Mouse (Mus musculus): ENCODE data around the gene Wdr1. TPM values are rescaled to one million over a fixed set of nuclear protein-coding genes. Genes with fewer than 3 reads are reported as not detected.

The Wdr1 gene
- polyA plus RNA-seq, 1 experiment from 2014 or later = 149 TPM

- H3K27me3 ChIP-seq (replicated peaks) = no peaks in the 10 kb centered on the region
- H3K4me3 ChIP-seq = no peak overlapping the region
- no peaks in the 10 kb centered on the region for H3K9me3 ChIP-seq
- 90% methylated on average over 4 of the region's 4 CpGs for WGBS
- H3K4me1 ChIP-seq = no peaks in the 10 kb centered on the region
- peaks cover 99% of the 10 kb centered on the region for H3K36me3 ChIP-seq
- ATAC-seq (ENCODE audit: low FRiP score, low read depth) = no peak
- H3K27ac ChIP-seq = no peak overlapping the region
- no peak overlapping the region for H3K4me2 ChIP-seq (replicated peaks)
- no peak overlapping the region for H3K9ac ChIP-seq
Observed at GRCm38 (mm10) chr5:38543496-38544217, 19.4 kb downstream of the Wdr1 start.

DNA sequence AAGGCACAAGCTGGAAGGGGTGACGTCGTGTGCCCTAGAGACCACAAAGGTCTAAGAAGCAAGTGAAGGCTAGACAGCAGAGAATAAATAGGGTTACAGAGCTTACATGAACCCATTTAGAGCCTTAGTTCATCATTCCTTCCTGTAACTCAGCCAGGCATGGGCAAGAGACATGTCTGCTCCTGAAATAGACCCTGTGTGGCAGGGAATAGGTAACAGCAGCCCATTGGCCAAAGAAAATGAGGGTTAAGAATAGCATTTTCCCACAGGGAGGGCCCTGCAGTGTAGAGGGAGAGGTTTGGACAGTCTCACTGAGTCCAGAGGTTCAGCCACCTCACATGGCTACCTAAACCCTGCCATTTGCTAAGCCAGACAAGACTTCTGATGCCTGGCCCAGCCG, 21.3 kb downstream of the Wdr1 start:
- H3K4me1 ChIP-seq = no peaks in the 10 kb centered on the region
- H3K36me3 ChIP-seq = peaks cover 100% of the 10 kb centered on the region
- ATAC-seq (ENCODE audit: low FRiP score, low read depth) = no peak
- no peak overlapping the region for H3K4me2 ChIP-seq (replicated peaks)
- H3K27me3 ChIP-seq (replicated peaks) = no peaks in the 10 kb centered on the region
- no peak overlapping the region for H3K9ac ChIP-seq
- no peak overlapping the region for H3K4me3 ChIP-seq
- no peaks in the 10 kb centered on the region for H3K9me3 ChIP-seq
- WGBS = 96% methylated on average over 3 of the region's 3 CpGs
- no peak overlapping the region for H3K27ac ChIP-seq

DNA sequence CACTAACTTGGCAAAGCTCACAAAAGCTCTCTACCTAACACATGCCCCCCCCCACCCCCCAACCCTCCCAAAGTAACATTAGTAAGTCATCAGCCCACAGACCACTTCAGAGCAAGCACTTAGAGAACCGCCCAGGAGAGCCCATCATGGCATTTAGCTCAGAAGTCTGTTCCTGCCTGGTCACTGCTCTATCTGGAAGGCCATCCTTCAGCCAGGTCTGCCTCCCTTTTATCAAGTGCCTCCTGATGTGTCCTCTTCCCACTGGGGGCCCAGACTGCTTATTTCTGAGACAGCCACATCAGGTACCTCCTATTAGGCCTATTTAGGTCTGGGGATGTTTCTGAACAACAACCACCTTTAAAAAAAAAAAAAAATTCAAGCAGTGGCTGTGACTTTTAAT, 22.1 kb downstream of the Wdr1 start:
- H3K27me3 ChIP-seq (replicated peaks) = no peaks in the 10 kb centered on the region
- no peak for ATAC-seq (ENCODE audit: low FRiP score, low read depth)
- H3K4me2 ChIP-seq (replicated peaks) = no peak overlapping the region
- H3K4me1 ChIP-seq = no peaks in the 10 kb centered on the region
- WGBS = 89% methylated on average over 1 of the region's 1 CpGs
- no peak overlapping the region for H3K4me3 ChIP-seq
- H3K36me3 ChIP-seq = peaks cover 100% of the 10 kb centered on the region
- H3K9me3 ChIP-seq = no peaks in the 10 kb centered on the region
- H3K9ac ChIP-seq = no peak overlapping the region
- no peak overlapping the region for H3K27ac ChIP-seq

DNA sequence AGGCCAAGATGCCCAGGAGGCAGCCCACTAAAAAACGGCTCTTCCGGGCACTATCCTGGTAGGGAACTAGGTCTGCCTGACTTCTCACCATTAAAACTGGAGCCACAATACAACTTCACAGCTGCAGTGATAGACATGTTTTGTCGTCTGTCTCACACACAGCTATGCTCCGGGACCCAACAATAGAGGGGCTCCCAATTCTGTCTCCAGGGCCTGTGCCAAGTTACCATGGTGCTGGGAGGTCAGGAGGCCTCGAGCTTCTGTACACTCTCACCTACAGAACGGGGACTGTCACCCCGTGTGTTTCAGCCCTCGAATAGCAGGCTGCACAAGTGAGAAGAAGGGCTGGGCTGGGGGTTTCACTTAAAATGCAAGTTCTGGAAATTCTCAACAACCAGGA, 24.5 kb downstream of the Wdr1 start:
- Histone ChIP-seq H3K4me3 (no peak overlapping the region), H3K9me3 (no peaks in the 10 kb centered on the region), H3K27ac (no peak overlapping the region), H3K4me1 (no peaks in the 10 kb centered on the region), H3K9ac (no peak overlapping the region), H3K36me3 (peaks cover 98% of the 10 kb centered on the region), H3K4me2 (replicated peaks) (no peak overlapping the region), H3K27me3 (replicated peaks) (no peaks in the 10 kb centered on the region)
- no peak for ATAC-seq (ENCODE audit: low FRiP score, low read depth)
- WGBS = 89% methylated on average over 8 of the region's 8 CpGs

DNA sequence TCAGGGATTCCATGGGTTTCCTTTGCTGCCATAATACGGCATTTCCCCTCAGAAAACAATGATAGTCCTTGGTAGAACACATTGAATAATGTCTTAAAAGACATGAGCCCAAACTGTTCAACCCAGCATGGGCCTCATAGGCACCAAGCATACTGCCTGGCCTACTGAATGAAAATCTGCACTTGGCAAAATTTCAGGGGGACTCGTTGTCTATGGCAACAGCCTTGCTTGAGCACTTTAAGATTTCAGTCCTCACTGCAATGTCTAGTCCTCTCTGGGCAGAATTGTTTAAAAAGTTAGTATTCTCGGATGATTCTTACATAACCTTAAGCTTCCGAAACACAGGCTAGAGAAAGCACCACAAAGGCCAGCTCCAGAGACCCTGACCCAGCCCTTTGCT, 25.2 kb downstream of the Wdr1 start:
- H3K27ac ChIP-seq = no peak overlapping the region
- H3K4me3 ChIP-seq = no peak overlapping the region
- H3K9ac ChIP-seq = no peak overlapping the region
- no peaks in the 10 kb centered on the region for H3K27me3 ChIP-seq (replicated peaks)
- no peaks in the 10 kb centered on the region for H3K9me3 ChIP-seq
- peaks cover 95% of the 10 kb centered on the region for H3K36me3 ChIP-seq
- no peak for ATAC-seq (ENCODE audit: low FRiP score, low read depth)
- H3K4me2 ChIP-seq (replicated peaks) = no peak overlapping the region
- 91% methylated on average over 4 of the region's 4 CpGs for WGBS
- no peaks in the 10 kb centered on the region for H3K4me1 ChIP-seq

- 95% methylated on average over 3 of the region's 3 CpGs for WGBS
- H3K27ac ChIP-seq = no peak overlapping the region
Observed at GRCm38 (mm10) chr5:38536822-38537221, 26.2 kb downstream of the Wdr1 start.

DNA sequence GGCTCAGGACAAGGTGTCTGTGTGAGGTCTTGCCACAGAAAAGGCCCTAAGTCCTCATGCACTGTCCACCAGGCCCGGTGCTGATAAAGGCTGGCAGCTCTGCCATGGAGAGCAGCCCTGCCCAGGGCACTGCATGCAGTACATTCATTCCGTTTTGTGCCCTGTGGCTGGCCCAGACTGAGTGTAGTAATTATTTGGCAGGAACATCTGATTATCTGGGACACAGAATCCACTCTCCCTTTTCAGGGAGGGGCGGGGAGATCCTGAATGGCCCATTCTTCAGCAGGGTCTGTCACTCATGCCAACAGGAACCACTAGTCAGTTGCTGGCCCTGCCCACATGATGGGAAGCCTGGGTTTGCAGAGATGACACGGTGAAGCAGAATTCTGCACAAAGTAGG, 30.9 kb downstream of the Wdr1 start:
- no peaks in the 10 kb centered on the region for H3K4me1 ChIP-seq
- ATAC-seq (ENCODE audit: low FRiP score, low read depth) = no peak
- H3K4me2 ChIP-seq (replicated peaks) = no peak overlapping the region
- H3K9ac ChIP-seq = no peak overlapping the region
- H3K9me3 ChIP-seq = no peaks in the 10 kb centered on the region
- no peak overlapping the region for H3K4me3 ChIP-seq
- peaks cover 93% of the 10 kb centered on the region for H3K36me3 ChIP-seq
- WGBS = 89% methylated on average over 4 of the region's 4 CpGs
- H3K27ac ChIP-seq = no peak overlapping the region
- H3K27me3 ChIP-seq (replicated peaks) = no peaks in the 10 kb centered on the region

More at GRCm38 (mm10) chr5:38536822-38537221, 26.2 kb downstream of the Wdr1 start:
- Histone ChIP-seq H3K36me3 (peaks cover 95% of the 10 kb centered on the region), H3K9me3 (no peaks in the 10 kb centered on the region), H3K4me1 (no peaks in the 10 kb centered on the region), H3K9ac (no peak overlapping the region), H3K4me3 (no peak overlapping the region), H3K27me3 (replicated peaks) (no peaks in the 10 kb centered on the region), H3K4me2 (replicated peaks) (no peak overlapping the region)
- ATAC-seq (ENCODE audit: low FRiP score, low read depth) = no peak

GRCm38 (mm10) chr5:38529724-38530428, 33.1 kb downstream of the Wdr1 start:
- WGBS = 71% methylated on average over 6 of the region's 6 CpGs
- Histone ChIP-seq H3K27me3 (replicated peaks) (no peaks in the 10 kb centered on the region), H3K9ac (no peak overlapping the region), H3K4me2 (replicated peaks) (no peak overlapping the region), H3K4me3 (no peak overlapping the region), H3K9me3 (no peaks in the 10 kb centered on the region), H3K4me1 (no peaks in the 10 kb centered on the region), H3K27ac (no peak overlapping the region), H3K36me3 (peaks cover 89% of the 10 kb centered on the region)
- ATAC-seq (ENCODE audit: low FRiP score, low read depth) = peak; percentile 74

DNA sequence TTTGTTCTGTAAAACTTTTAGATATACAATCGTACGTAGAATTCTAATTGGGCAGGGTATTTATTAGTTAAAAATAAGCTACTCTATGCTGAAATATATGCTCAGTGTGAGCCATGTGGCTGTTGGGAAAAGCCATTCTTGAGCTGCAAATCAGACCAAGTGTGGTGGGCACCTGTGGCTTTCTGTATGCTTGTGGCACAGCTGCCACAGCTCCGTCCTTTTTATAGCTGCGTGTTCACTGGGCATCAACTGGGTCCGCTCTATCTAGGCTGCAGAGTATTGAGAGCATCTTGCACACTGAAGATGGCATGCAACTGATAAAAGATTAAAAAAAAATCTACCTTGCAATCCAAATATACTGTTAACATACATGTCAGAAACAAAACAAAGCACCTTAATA, 40.0 kb downstream of the Wdr1 start:
- Histone ChIP-seq H3K9ac (no peak overlapping the region), H3K4me1 (no peaks in the 10 kb centered on the region), H3K27me3 (replicated peaks) (no peaks in the 10 kb centered on the region), H3K9me3 (no peaks in the 10 kb centered on the region), H3K36me3 (peaks cover 26% of the 10 kb centered on the region), H3K4me3 (no peak overlapping the region), H3K4me2 (replicated peaks) (no peak overlapping the region), H3K27ac (no peak overlapping the region)
- WGBS = 94% methylated on average over 5 of the region's 5 CpGs
- ATAC-seq (ENCODE audit: low FRiP score, low read depth) = no peak

DNA sequence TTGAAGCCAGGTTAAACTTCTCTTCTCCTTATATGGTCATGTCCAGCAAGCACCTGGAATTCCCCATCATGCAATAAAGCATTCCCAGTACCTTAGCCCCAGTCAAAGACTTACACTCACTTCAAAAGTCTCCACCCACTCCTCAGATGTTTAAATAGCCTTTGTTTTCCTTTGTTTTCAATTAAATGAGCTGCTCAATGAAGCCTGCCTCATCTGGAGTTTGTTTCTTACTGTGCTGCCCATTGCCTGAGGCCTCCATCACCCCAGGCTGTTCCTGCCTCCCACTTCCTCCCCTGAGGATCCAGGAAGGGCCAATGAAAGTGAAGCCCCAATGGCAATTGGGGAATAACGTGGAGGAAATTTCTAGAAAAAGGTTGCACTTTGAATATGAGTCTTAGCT, 42.2 kb downstream of the Wdr1 start:
- Histone ChIP-seq H3K36me3 (0 out of 2 replicates have a peak, but pooled peaks cover 7% of the 10 kb centered on the region), H3K4me3 (no peak overlapping the region), H3K27ac (no peak overlapping the region), H3K9ac (no peak overlapping the region), H3K4me1 (no peaks in the 10 kb centered on the region), H3K27me3 (replicated peaks) (no peaks in the 10 kb centered on the region), H3K9me3 (no peaks in the 10 kb centered on the region), H3K4me2 (replicated peaks) (no peak overlapping the region)
- 44% methylated on average over 1 of the region's 1 CpGs for WGBS
- ATAC-seq (ENCODE audit: low FRiP score, low read depth) = no peak

GRCm38 (mm10) chr5:38516267-38516666, 46.8 kb downstream of the Wdr1 start:
- 64% methylated on average over 6 of the region's 6 CpGs for WGBS
- Histone ChIP-seq H3K9me3 (no peaks in the 10 kb centered on the region), H3K4me3 (no peak overlapping the region), H3K9ac (no peak overlapping the region), H3K36me3 (no peaks in the 10 kb centered on the region), H3K4me2 (replicated peaks) (no peak overlapping the region), H3K27me3 (replicated peaks) (no peaks in the 10 kb centered on the region), H3K27ac (no peak overlapping the region), H3K4me1 (no peaks in the 10 kb centered on the region)
- no peak for ATAC-seq (ENCODE audit: low FRiP score, low read depth)

GRCm38 (mm10) chr5:38512991-38513390, 50.0 kb downstream of the Wdr1 start:
- Histone ChIP-seq H3K4me2 (replicated peaks) (no peak overlapping the region), H3K27me3 (replicated peaks) (no peaks in the 10 kb centered on the region), H3K36me3 (no peaks in the 10 kb centered on the region), H3K9me3 (no peaks in the 10 kb centered on the region), H3K9ac (no peak overlapping the region), H3K4me3 (no peak overlapping the region), H3K27ac (no peak overlapping the region), H3K4me1 (no peaks in the 10 kb centered on the region)
- no peak for ATAC-seq (ENCODE audit: low FRiP score, low read depth)
- WGBS = 4% methylated on average over 2 of the region's 2 CpGs

GRCm38 (mm10) chr5:38509568-38509967, 53.5 kb downstream of the Wdr1 start:
- H3K9me3 ChIP-seq = no peaks in the 10 kb centered on the region
- ATAC-seq (ENCODE audit: low FRiP score, low read depth) = no peak
- no peaks in the 10 kb centered on the region for H3K4me1 ChIP-seq
- no peaks in the 10 kb centered on the region for H3K36me3 ChIP-seq
- no peak overlapping the region for H3K4me2 ChIP-seq (replicated peaks)
- H3K4me3 ChIP-seq = no peak overlapping the region
- no peaks in the 10 kb centered on the region for H3K27me3 ChIP-seq (replicated peaks)
- no peak overlapping the region for H3K9ac ChIP-seq
- WGBS = 88% methylated on average over 4 of the region's 4 CpGs
- no peak overlapping the region for H3K27ac ChIP-seq
